Mouse (Mus musculus) kidney, adult 18-20 months (tissue): ENCODE measurements around the gene Hmg20b.

Source experiments
- DNase-seq: peaks from one replicate; pipeline ENCODE4 v3.0.0; 2021

The Hmg20b gene

DNA sequence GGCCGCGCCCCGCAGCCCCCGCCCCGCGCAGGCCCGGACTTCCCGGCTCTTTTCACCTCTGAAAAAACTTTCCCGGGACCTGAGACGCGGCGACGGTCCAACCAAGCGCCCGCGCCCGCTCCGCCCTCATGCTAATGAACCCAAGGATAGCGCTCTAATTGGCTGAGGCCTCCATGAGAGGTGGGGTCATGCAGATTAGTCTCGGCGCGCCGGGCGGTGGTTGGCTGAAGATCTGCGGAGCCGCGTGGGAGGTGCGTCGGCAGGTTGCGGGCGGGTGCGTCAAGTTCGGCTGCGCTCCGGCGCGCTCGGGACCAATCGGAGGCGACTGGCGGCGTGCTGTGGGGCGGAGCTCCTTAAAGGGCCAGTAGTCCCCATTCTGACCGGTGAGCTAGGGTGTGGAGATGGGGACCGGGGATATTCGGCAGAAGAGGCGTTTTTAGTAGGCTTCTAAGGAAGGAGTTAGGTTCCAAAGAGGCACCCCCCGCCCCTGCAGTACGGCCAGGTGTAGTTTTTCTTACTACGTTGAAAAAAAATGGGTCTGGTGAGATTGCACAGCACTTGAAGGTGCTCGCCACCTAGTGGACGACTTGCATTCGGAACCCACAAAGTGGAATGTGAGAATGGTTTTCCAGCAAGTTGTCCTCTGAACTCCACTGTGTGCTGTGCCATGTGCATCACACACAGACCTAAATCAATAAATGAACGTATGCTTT is at the start of gene Hmg20b:
Gene Hmg20b (minus strand): TSS at position 130 of the 713 bp plus-strand sequence.
- peak; percentile 99 for DNase-seq

DNA sequence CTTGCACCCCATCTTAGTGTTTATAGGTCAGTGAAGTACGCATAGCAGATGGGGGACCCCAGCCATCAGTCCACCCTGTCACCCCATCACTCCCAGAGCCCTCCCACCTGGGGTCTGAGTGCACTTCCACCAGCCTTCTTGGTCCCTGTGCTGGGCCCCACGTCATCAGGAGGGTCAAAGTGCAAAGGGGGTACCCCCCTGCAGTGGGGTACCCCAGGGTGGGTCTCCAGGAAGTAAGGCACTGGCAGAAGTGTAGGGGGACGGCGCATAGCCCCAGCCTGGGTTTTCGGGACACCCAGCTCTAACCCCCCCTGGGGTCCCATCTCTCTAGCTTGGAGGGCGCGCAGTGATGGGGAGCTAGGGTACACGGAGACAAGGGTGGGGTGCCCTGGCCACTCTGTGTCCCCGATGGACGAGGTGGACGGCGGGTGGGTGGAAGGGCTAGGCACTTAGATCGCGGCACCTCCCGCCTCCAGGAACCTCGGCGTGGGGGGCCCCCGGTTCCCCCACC is 49.6 kb upstream of the Hmg20b start:
- DNase-seq: no peak

GRCm38 (mm10) chr10:81399296-81399695 is 49.0 kb upstream of the Hmg20b start:
- DNase-seq: no peak

DNA sequence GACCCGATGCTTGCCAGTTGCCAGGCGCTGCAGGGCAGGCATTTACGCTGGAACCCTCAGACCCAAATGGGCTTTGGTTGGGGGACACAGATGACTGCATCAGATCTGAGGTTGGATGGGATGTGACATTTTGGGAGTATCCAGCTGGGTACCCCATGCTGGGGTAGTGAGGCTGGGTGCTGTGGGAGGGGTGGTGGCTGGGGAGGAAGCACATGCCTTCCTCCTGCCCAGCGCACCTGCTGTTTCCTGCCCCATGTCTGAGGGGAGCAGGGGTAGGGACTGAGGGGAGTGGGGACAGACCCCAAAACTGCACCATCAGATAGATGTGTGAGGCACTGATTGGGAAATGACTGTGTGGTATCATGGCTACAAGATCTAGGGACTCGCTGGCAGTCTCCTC is 46.5 kb upstream of the Hmg20b start:
- DNase-seq: no peak

DNA sequence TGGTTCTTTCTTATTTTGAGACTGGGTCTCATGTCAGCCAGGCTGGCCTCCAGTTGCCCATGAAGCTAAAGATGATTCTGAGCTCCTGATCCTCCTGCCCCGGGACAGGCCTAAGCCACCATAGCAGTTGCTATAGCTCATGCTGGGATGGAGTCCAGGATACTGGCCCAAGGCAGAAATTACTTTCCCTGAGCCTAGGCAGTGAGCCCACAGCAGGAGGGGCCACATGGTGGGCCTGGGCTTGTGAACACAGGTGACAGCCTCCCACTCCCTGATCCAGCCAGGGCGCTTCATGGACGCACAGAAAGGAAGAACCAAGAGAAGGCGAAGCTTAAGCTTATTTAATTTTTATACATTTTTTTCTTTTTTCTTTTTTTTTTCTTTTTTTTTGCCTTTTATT is 45.6 kb upstream of the Hmg20b start:
- DNase-seq: no peak

- DNase-seq: peak; percentile 79
These were observed 44.8 kb upstream of the Hmg20b start for GRCm38 (mm10) chr10:81395127-81395526.

DNA sequence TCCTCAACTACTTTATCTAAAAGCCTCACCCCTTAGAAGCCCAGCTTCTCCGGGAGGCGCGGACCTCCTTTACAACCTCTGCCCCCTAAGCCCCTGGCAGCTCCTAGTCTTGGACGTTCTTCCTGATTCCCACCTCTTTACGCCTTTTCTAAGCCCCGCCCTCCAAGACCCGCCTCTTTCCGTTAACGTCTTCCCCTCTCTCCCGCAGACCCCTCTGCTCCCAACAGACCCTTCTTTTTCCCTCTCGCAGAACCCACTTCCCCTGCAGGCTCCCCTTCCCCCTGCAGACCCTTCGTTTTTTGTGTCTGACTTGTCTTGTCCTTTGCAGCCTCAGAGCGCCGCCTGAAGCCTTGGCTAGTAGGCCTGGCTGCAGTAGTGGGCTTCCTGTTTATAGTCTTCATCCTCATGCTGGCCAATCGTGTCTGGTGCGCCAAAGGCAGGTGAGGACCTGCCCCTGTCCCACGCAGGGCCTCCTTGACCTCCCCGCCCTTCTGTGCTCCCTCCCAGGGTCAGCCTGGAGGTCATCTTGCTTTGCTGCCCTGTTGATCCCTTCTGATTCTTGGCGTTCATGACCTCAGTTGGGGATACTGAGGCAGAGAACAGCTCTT is 43.3 kb upstream of the Hmg20b start:
- peak; percentile 64 for DNase-seq

DNA sequence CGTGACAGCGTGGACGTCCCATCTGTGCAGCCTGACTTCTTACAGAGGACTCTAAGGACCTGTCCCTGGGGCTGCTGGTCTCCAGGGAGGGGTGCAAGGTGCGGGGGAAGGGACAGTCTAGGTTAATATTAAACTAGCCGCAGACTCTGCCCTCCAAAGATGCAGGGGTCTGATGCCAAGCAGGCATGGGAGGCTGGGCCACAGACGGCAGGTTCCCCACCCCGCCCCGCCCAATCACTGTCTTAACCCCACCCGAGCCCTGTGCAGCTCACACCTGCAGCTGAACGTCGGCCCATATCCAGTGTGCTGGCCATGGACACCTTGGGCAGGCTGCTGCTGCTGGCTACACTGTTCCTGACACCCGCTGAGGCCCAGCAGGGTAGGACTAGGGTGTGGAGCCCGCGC is 42.5 kb upstream of the Hmg20b start, which contains the start of gene Smim24:
Gene Smim24 (plus strand): TSS at position 271 of the 405 bp plus-strand sequence.
- peak; percentile 75 for DNase-seq

DNA sequence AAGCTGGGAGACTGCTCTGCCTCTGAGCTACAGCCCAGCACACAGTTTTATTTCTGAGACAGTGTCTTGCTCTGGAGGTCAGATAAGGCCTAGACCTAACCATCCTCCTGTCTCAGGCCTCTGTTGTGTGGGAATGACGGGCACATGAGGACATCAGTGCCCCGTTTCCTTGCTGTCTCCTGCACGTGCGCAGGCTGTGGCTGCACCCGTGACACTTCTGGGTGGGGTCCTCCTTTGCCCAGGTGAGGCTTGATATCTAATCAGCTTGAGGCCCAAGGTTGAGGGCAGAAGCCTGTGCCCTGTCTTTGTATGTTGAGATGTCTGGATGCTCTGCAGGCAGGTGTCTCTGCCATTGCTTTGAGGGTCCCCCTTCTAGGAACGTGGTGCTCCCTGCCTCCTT is 42.0 kb upstream of the Hmg20b start:
- no peak for DNase-seq

DNA sequence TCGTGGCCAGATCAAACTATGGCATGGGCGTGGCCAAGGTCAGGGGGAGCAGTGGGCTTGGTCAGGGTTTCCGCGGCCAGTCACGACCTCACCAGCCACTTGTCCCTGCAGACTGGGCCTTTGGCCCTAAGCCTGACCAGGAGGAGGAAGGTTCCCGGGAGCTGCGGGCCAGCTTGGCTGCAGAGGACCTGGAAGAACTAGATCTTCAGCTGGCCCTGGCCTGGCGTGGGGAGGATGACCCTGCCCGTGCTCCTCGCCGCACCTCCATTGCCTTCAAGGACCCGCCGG is 40.3 kb upstream of the Hmg20b start:
- no peak for DNase-seq

DNA sequence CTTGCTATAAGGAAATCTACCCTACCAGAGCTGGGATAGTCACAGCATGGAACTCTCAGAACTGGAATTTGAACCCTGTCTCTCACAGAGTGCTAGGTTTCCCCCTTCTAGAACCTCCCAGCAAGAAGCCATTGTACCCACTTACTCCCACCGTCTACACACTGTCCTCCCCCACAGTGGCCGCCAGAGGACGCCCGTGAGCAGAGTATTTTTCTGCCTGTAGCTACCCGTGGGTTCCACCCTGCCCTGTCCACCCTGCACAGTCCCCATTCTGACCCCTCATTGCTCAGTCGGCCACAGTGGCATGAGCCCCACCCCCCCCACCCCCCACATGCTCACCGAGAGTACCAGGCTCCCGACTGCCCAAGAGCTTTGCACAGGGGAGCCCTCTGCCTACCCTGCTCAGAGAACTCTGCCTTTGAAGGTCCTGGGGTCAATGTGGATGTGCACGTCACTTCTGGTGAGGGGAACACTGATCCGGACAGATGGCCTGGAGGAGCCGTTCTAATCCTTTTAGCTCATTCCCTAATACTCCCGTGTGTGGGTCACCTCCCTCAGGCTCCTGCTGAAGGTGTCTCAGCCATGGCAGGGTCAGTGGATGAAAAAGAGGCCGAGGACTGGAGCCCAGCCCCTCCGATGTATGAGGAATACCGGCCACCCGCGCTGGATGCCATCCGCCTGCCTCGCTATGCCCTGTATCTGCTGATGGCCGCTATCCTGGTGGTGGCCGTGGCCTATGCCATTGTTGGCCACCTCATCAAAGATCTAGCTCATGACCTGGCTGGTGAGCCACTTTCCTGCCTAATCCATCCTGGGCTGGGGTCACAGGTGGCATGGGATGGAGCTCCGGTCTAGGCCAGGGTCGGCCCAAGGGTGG is 39.8 kb upstream of the Hmg20b start:
- DNase-seq: peak; percentile 85

DNA sequence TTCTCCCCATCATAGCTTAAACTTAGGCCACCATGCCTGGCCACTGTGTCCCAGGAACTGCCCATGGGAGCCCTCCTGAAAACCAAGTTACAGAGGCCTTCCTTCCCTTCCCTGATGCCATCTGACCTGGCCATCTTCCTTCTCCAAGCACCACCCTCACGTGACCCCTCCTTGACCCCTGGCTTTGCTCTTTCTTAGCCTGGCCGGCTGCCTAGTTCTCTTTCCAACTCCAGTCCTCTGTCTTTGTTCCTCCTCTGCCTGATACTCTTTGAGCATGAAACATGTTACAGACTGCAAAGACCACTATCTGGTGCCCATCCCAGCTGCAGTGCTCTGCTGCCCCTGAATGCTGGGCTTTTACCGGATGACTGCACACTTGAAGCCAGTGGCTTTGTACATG is 39.1 kb upstream of the Hmg20b start:
- DNase-seq: peak; percentile 66

GRCm38 (mm10) chr10:81388505-81389055 is 38.3 kb upstream of the Hmg20b start, which contains the start of gene Gm48552:
Gene Gm48552 (plus strand): TSS chr10:81389005.
- DNase-seq: no peak

DNA sequence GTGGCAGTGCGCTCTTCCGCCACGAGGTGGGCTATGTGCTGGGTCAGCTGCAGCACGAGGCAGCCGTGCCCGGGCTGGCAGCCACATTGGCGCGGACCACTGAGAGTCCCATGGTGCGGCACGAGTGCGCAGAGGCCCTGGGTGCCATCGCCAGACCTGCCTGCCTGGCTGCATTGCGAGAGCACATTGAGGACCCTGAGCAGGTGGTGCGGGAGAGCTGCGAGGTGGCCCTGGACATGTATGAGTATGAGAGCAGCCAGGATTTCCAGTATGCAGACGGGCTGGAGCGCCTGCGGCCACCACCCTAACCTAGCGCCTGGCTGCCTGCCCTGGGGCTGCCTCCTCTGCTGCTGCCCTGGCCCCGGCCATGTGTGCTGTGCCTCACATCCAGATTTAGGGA is 37.4 kb upstream of the Hmg20b start:
- DNase-seq: no peak

DNA sequence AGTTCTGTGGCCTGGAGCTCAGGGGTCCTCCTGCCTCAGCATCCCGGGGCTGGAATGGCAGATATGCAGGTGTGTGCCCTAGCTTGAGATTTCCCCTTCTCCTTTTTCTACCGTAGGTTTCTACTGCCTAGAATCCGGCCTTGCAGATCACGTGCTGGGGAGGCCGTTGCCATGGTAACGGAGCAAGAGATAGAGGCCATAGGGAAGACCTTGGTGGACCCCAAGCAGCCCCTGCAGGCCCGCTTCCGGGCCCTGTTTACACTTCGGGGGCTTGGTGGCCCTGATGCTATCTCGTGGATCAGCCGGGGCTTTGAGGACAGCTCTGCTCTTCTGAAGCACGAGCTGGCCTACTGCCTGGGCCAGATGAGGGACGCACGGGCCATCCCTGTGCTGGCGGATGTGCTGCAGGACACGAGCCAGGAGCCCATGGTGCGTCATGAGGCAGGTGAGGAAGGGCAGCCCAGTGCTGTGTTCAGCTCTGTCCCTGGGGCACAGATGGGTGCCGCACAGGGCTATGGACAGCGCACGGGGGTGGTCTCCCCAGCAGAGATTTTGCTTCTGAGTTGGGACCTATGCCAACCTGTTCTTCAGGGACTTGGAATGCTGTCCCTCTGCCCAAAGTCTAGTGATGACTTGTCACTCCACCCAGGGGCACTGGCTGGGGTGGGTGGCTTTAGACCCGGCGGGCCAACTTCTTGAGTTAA is 35.5 kb upstream of the Hmg20b start:
- no peak for DNase-seq

DNA sequence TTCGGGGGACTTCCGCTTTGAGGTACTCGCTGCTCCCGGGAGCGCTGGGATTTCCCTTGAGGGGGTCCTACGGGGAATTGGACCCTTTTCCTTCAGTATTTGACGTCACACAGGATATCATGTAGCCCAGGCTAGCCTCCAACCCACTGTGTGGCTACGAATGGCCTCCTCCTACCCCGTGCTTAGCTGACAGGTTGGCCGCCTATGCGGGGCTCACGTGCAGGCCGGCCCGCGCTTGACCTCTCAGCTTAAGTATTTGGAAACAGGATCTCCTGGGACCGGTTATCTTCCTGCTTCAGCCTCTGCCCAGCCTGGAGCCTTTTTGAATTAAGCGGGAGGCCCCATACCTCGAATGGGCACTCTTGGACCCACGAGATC is 34.3 kb upstream of the Hmg20b start:
- DNase-seq: peak; percentile 25

GRCm38 (mm10) chr10:81383802-81384604 is 33.7 kb upstream of the Hmg20b start, which contains the start of the genes Dohh and Gm48551:
Gene Dohh (plus strand): TSS chr10:81384428.
Gene Gm48551 (plus strand): TSS chr10:81384466.
- peak; percentile 99 for DNase-seq

- no peak for DNase-seq
These were observed 31.8 kb upstream of the Hmg20b start for GRCm38 (mm10) chr10:81382039-81382438.

DNA sequence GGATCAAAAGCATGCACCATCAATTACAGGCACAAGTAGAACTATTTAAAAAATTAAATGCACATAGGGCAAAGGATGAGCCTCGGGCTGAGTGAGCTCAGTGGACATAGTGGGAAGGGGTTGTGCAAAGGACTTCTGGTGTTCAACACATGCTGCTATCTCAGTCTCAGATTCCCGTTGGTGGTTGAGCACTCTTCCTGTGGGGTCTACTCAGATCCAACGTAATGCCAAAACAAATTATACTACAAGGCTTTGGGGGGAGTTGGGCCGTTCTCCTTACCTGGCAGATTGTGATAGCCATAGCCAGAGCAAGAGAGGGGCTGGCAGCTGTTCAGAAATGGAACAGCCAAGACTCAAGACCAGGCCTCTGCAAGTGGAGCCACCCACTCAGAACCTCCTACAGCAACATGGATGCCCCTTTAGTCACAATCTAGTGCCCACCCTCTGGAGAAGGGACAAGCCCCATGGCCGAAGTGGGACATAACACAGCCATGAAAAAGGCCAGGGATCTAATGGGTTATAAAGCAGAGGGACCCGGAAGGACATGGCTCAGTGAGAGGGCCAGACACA is 29.6 kb upstream of the Hmg20b start:
- no peak for DNase-seq

GRCm38 (mm10) chr10:81379183-81379553 is 28.9 kb upstream of the Hmg20b start:
- DNase-seq: no peak

- DNase-seq: peak; percentile 100
These were observed 28.4 kb upstream of the Hmg20b start for GRCm38 (mm10) chr10:81378553-81379182.
